Mouse (Mus musculus) gastrocnemius, postnatal 36 days (tissue): ENCODE measurements around the gene Ppa1. TPM values are rescaled to one million over a fixed set of nuclear protein-coding genes. Genes with fewer than 3 reads are reported as not detected.

ENCODE experiments used
- DNase-seq, 2 experiments: peaks; one replicate each; pipeline ENCODE4 v3.0.0; 2022
- intact Hi-C: fragments of 180-260 bp; cut with DNase I; formaldehyde crosslinking; loops from one replicate; pipeline ENCODE4 v1.15.1; 2025
- total RNA-seq, 2 experiments: library from RNA; stranded (reverse); gene quantifications; 2 replicates each; pipeline ENCODE4 v1.2.3; 2021

Ppa1 gene
- total RNA-seq, 2 experiments from 2014 or later, result 48.9 to 54.0 TPM

GRCm38 (mm10) chr10:61689405-61689804 lies 41.1 kb downstream of the Ppa1 start:
- no peak for DNase-seq

GRCm38 (mm10) chr10:61693563-61693962 lies 45.2 kb downstream of the Ppa1 start:
- DNase-seq, result no peak
- intact Hi-C loops, result no loop called here

More at GRCm38 (mm10) chr10:61689405-61689804, 41.1 kb downstream of the Ppa1 start:
- intact Hi-C loops, result no loop called here

GRCm38 (mm10) chr10:61694870-61695670 lies 46.7 kb downstream of the Ppa1 start, which contains the start of gene Tysnd1:
TSS of gene Tysnd1 (plus strand) at chr10:61695514.
- intact Hi-C loops, result no loop called here
- DNase-seq, result peak; percentile 89 to 96

- intact Hi-C loops, result no loop called here
- DNase-seq, result no peak
Measured at GRCm38 (mm10) chr10:61695703-61696559, 47.6 kb downstream of the Ppa1 start.

GRCm38 (mm10) chr10:61696560-61696823 lies 48.1 kb downstream of the Ppa1 start:
- intact Hi-C loops, result no loop called here
- DNase-seq, result no peak

- no peak for DNase-seq
- intact Hi-C loops, result no loop called here
Measured at GRCm38 (mm10) chr10:61697028-61697427, 48.7 kb downstream of the Ppa1 start.

- intact Hi-C loops, result no loop called here
- DNase-seq, result no peak
Measured at GRCm38 (mm10) chr10:61704663-61705062, 56.3 kb downstream of the Ppa1 start.

- intact Hi-C loops, result no loop called here
- no peak for DNase-seq
Measured at GRCm38 (mm10) chr10:61706412-61707375, 58.3 kb downstream of the Ppa1 start.

- intact Hi-C loops, result no loop called here
Measured at GRCm38 (mm10) chr10:61713601-61714000, 65.2 kb downstream of the Ppa1 start.

GRCm38 (mm10) chr10:61714146-61714545 lies 65.8 kb downstream of the Ppa1 start:
- DNase-seq, result no peak
- intact Hi-C loops, result no loop called here

More at GRCm38 (mm10) chr10:61713601-61714000, 65.2 kb downstream of the Ppa1 start:
- no peak for DNase-seq

GRCm38 (mm10) chr10:61714771-61715461 lies 66.6 kb downstream of the Ppa1 start, which contains the start of gene Aifm2:
TSS of gene Aifm2 (plus strand) at chr10:61715263.
- intact Hi-C loops, result no loop called here

GRCm38 (mm10) chr10:61715462-61715837 lies 67.1 kb downstream of the Ppa1 start:
- intact Hi-C loops, result no loop called here
- no peak for DNase-seq

More at GRCm38 (mm10) chr10:61714771-61715461, 66.6 kb downstream of the Ppa1 start, which contains the start of gene Aifm2:
- peak; percentile 64 to 73 for DNase-seq

GRCm38 (mm10) chr10:61715996-61716864 lies 67.9 kb downstream of the Ppa1 start:
- no peak for DNase-seq
- intact Hi-C loops, result no loop called here

- no peak for DNase-seq
- intact Hi-C loops, result no loop called here
Measured at GRCm38 (mm10) chr10:61717406-61718296, 69.3 kb downstream of the Ppa1 start.

GRCm38 (mm10) chr10:61720331-61720730 lies 72.0 kb downstream of the Ppa1 start:
- no peak for DNase-seq
- intact Hi-C loops, result no loop called here

GRCm38 (mm10) chr10:61722215-61722614 lies 73.9 kb downstream of the Ppa1 start:
- DNase-seq, result no peak
- intact Hi-C loops, result no loop called here

- DNase-seq, result no peak
- intact Hi-C loops, result no loop called here
Measured at GRCm38 (mm10) chr10:61723271-61723670, 74.9 kb downstream of the Ppa1 start.
